17 mouse cellular contexts compared by ENCODE assay signal in the genomic region with DNA sequence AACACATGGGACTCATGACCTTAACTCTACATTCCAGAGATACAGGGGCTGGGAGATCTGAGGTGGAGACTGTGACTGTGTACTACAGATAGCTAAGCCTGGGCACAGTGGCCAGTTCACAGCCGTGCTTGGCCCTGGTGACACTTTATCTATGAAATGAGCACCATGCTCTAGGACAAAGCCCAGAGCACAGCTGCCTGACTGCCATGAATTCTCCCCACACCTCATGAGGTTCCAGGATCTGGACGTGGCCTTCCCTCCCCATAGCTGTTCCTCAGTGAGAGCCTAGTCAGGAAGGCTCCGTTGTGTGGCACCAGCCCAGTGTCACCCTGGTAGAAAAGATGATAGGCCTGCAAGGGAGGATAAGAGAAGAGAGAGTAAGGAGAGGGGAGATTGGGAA. TPM values are rescaled to one million over a fixed set of nuclear protein-coding genes. Genes with fewer than 3 reads are reported as not detected.
A peak's percentile ranks its signal among the peaks of the same experiment; 100 is the strongest.
DNase-seq lines count a peak whose midpoint lies in the region; ATAC-seq and TF ChIP-seq lines count a peak whose summit lies in the region.
"Had no signal": no experiment of that assay in that cellular context is flagged by ENCODE, and none has a peak within 500 bp of the region (broad histone marks: within the 10 kb centered on the region; RNA-seq: fewer than 3 reads in every experiment).

No protein-coding gene starts in this region.

- no peaks in the 10 kb centered on the region for H3K27me3 ChIP-seq in midbrain, embryonic 11.5 days (ENCODE audit: control insufficient read depth, insufficient read depth, low read length)
- H3K27me3 ChIP-seq in midbrain, embryonic 15.5 days (replicated peaks) = no peaks in the 10 kb centered on the region
- no peaks in the 10 kb centered on the region for H3K27me3 ChIP-seq in heart, embryonic 10.5 days (ENCODE audit: insufficient read depth, poor library complexity, severe bottlenecking)
- H3K27me3 ChIP-seq in stomach, embryonic 16.5 days (ENCODE audit: control insufficient read depth, insufficient read depth, low read length) = no peaks in the 10 kb centered on the region
- H3K27me3 ChIP-seq: embryonic facial prominence, embryonic 13.5 days had no signal

- H3K36me3 ChIP-seq in midbrain, embryonic 11.5 days (ENCODE audit: control insufficient read depth, insufficient read depth, low read length) = no peaks in the 10 kb centered on the region
- H3K36me3 ChIP-seq in midbrain, embryonic 15.5 days (replicated peaks) = no peaks in the 10 kb centered on the region
- H3K36me3 ChIP-seq in heart, embryonic 10.5 days = peaks cover 28% of the 10 kb centered on the region
- no peaks in the 10 kb centered on the region for H3K36me3 ChIP-seq in stomach, embryonic 16.5 days (ENCODE audit: control insufficient read depth, insufficient read depth, low read length)

- H3K4me2 ChIP-seq in midbrain, embryonic 11.5 days = no peak overlapping the region
- no peak overlapping the region for H3K4me2 ChIP-seq in midbrain, embryonic 15.5 days
- no peak overlapping the region for H3K4me2 ChIP-seq in stomach, embryonic 16.5 days (ENCODE audit: low read depth, low read length)
- H3K4me2 ChIP-seq: embryonic facial prominence, embryonic 13.5 days had no signal

- WGBS in midbrain, embryonic 11.5 days = 85% methylated on average over 3 of the region's 3 CpGs
- 89% methylated on average over 3 of the region's 3 CpGs for WGBS in midbrain, embryonic 15.5 days
- 21% methylated on average over 3 of the region's 3 CpGs for WGBS in heart, embryonic 10.5 days
- 80% methylated on average over 3 of the region's 3 CpGs for WGBS in stomach, embryonic 16.5 days

- no peaks in the 10 kb centered on the region for H3K4me1 ChIP-seq in midbrain, embryonic 11.5 days (ENCODE audit: control insufficient read depth, insufficient read depth, low read length)
- H3K4me1 ChIP-seq in midbrain, embryonic 15.5 days = no peaks in the 10 kb centered on the region
- H3K4me1 ChIP-seq in heart, embryonic 10.5 days = peaks cover 66% of the 10 kb centered on the region
- H3K4me1 ChIP-seq in stomach, embryonic 16.5 days (ENCODE audit: control insufficient read depth, insufficient read depth, low read length) = peaks cover 7% of the 10 kb centered on the region; the same call in 1 of the 2 replicates

- no peak overlapping the region for H3K4me3 ChIP-seq in midbrain, embryonic 11.5 days (ENCODE audit: low read depth, low read length)
- H3K4me3 ChIP-seq in midbrain, embryonic 15.5 days = no peak overlapping the region
- H3K4me3 ChIP-seq in heart, embryonic 10.5 days = no peak overlapping the region
- H3K4me3 ChIP-seq in stomach, embryonic 16.5 days (replicated peaks; ENCODE audit: low read length) = no peak overlapping the region
- H3K4me3 ChIP-seq in layer of hippocampus, adult 2 months = no peak overlapping the region
- H3K4me3 ChIP-seq: embryonic facial prominence, embryonic 13.5 days; gastrocnemius, adult 2 months; left cerebral cortex, adult 2 months; midbrain, embryonic 10.5 days had no signal

- TF ChIP-seq CTCF in layer of hippocampus, adult 2 months (conservative IDR thresholded peaks at IDR 0.05) = no peak

- H3K27ac ChIP-seq in midbrain, embryonic 11.5 days (ENCODE audit: low read depth, low read length) = no peak overlapping the region
- no peak overlapping the region for H3K27ac ChIP-seq in midbrain, embryonic 15.5 days
- H3K27ac ChIP-seq in heart, embryonic 10.5 days = peak overlapping the region; percentile 78
- H3K27ac ChIP-seq in stomach, embryonic 16.5 days (ENCODE audit: low read length) = no peak overlapping the region
- H3K27ac ChIP-seq in layer of hippocampus, adult 2 months = no peak overlapping the region
- H3K27ac ChIP-seq: embryonic facial prominence, embryonic 13.5 days; gastrocnemius, adult 2 months; left cerebral cortex, adult 2 months; midbrain, embryonic 10.5 days had no signal

- no peaks in the 10 kb centered on the region for H3K9me3 ChIP-seq in midbrain, embryonic 11.5 days (ENCODE audit: control insufficient read depth, low read length)
- H3K9me3 ChIP-seq in midbrain, embryonic 15.5 days = no peaks in the 10 kb centered on the region
- no peaks in the 10 kb centered on the region for H3K9me3 ChIP-seq in heart, embryonic 10.5 days
- H3K9me3 ChIP-seq in stomach, embryonic 16.5 days (replicated peaks; ENCODE audit: control insufficient read depth, low read length) = no peaks in the 10 kb centered on the region
- H3K9me3 ChIP-seq: embryonic facial prominence, embryonic 13.5 days; midbrain, embryonic 10.5 days had no signal

- H3K9ac ChIP-seq in midbrain, embryonic 11.5 days (ENCODE audit: low read length) = no peak overlapping the region
- H3K9ac ChIP-seq in midbrain, embryonic 15.5 days = no peak overlapping the region
- no peak overlapping the region for H3K9ac ChIP-seq in stomach, embryonic 16.5 days (ENCODE audit: low read length)
- H3K9ac ChIP-seq: embryonic facial prominence, embryonic 13.5 days had no signal

- no peak for ATAC-seq in midbrain, embryonic 11.5 days (ENCODE audit: low FRiP score)
- no peak for ATAC-seq in midbrain, embryonic 15.5 days (replicated peaks)
- peak; percentile 68; the same call in 1 of the 2 replicates for ATAC-seq in stomach, embryonic 16.5 days (ENCODE audit: insufficient read depth, low FRiP score)
- no peak for ATAC-seq in cerebellum, adult (ENCODE audit: insufficient number of reproducible peaks, low FRiP score, low TSS enrichment)
- ATAC-seq: CD4-positive, CD25-positive, alpha-beta regulatory T cell, adult 4 months; forebrain, embryonic 14.5 days; hindbrain, embryonic 16.5 days had no signal

- DNase-seq in midbrain, embryonic 11.5 days (ENCODE audit: low spot score, missing footprints) = peak; percentile 53
- no peak for DNase-seq in heart, embryonic 10.5 days (ENCODE audit: low spot score)
- peak; percentile 87 for DNase-seq in liver
- DNase-seq in adrenal gland, adult 2 months = no peak
- DNase-seq in layer of hippocampus, adult 2 months (ENCODE audit: low spot score in 2 of 2) = no peak
- DNase-seq: gastrocnemius, adult 2 months; kidney, postnatal 10 days; lung, adult 18-20 months had no signal

RNA-seq across cellular contexts. Expression of a gene that starts 43.2 kb away (rescaled TPM):
- polyA plus RNA-seq in midbrain, embryonic 11.5 days (2014; fragmentation: Nextera tagmentation; extraction: Ambion mirVana) = 10.2 and 11.8 TPM in 2 replicates
- polyA plus RNA-seq in midbrain, embryonic 15.5 days (2015; fragmentation: Nextera tagmentation; extraction: Ambion mirVana) = 1.2 and 2.0 TPM in 2 replicates
- 66.9 and 119 TPM in 2 replicates for polyA plus RNA-seq in heart, embryonic 10.5 days (2016; fragmentation: Nextera tagmentation; extraction: Ambion mirVana)
- polyA plus RNA-seq in stomach, embryonic 16.5 days (2015; fragmentation: Nextera tagmentation; extraction: Ambion mirVana) = 3.0 and 4.5 TPM in 2 replicates
- total RNA-seq in adrenal gland, adult 2 months (2021) = 1 to 10 TPM; 6.6 to 10.0 TPM
- 7.3 and 8.2 TPM in 2 replicates for polyA plus RNA-seq in adrenal gland, adult 2 months (2012; rRNA removed)
- total RNA-seq in layer of hippocampus, adult 2 months (2021) = 1 to 10 TPM; 1.9 to 2.3 TPM
- polyA plus RNA-seq: CD4-positive, CD25-positive, alpha-beta regulatory T cell, adult 4 months had no signal

Comparison
In these comparisons a context has a peak if more than half of its experiments do, and no peak if none do; other contexts are left out.
1. DNase-seq: peak in midbrain, embryonic 11.5 days (single experiment) and liver (single experiment); none in heart, embryonic 10.5 days (single experiment), adrenal gland, adult 2 months (single experiment) and layer of hippocampus, adult 2 months (0 of 2).